Mouse (Mus musculus) bone marrow, adult 2 months (tissue): ENCODE results near the gene 2700049A03Rik.

ENCODE experiments used
- CTCF ChIP-seq: fragments of 200-500 bp; IDR thresholded peaks from 2 replicates; pipeline ENCODE4 v1.5.1; 2011; ENCODE audit warnings: low read length, control low read depth; ENCODE audit not compliant: control insufficient read depth, insufficient read depth
- POLR2A ChIP-seq: fragments of 200-500 bp; IDR thresholded peaks from 2 replicates; pipeline ENCODE4 v1.6.1; 2011; ENCODE audit warnings: low read depth, mild to moderate bottlenecking, control low read depth, low read length, borderline replicate concordance; ENCODE audit not compliant: control insufficient read depth

- TF ChIP-seq CTCF = no peak
- TF ChIP-seq POLR2A = no peak
These were observed 27.8 kb downstream of the 2700049A03Rik start for GRCm38 (mm10) chr12:71164410-71164809.
